Mouse (Mus musculus) MEL (cell line): Measurements from ENCODE around the gene Rnf213. TPM values are rescaled to one million over a fixed set of nuclear protein-coding genes. Genes with fewer than 3 reads are reported as not detected.

ENCODE experiments used
- DNase-seq: peaks from one replicate; pipeline ENCODE4 v3.0.0; 2011; ENCODE audit warnings: low read depth, low spot score
- H3K27ac ChIP-seq: 2 replicates; pipeline ENCODE4 v1.5.1; 2012; ENCODE audit warnings: low read depth, mild to moderate bottlenecking, control low read depth, low read length, moderate library complexity; ENCODE audit not compliant: control insufficient read depth
- H3K27me3 ChIP-seq, 2 experiments: fragments of 150-350 bp in 1 of 2; sonication (generic) in 1 of 2; 2 replicates each; pipeline ENCODE4 v1.6.1; 2012; ENCODE audit warnings: low read length in 2 of 2, mild to moderate bottlenecking in 2 of 2, improper control_type of control experiment in 1 of 2, moderate library complexity in 1 of 2; ENCODE audit not compliant: insufficient read depth in 2 of 2, control insufficient read depth in 1 of 2
- H3K36me3 ChIP-seq, 2 experiments: 2 replicates each; pipeline ENCODE4 v1.6.1; 2012 to 2014; ENCODE audit warnings: low read length in 2 of 2, improper control_type of control experiment in 1 of 2, inconsistent platforms in 1 of 2, mild to moderate bottlenecking in 1 of 2; ENCODE audit not compliant: insufficient read depth in 2 of 2, control insufficient read depth in 1 of 2
- H3K4me1 ChIP-seq, 2 experiments: fragments of 150-350 bp in 1 of 2; sonication (generic) in 1 of 2; 2 replicates each; pipeline ENCODE4 v1.6.1; 2012; ENCODE audit warnings: low read length in 2 of 2, improper control_type of control experiment in 1 of 2, mild to moderate bottlenecking in 1 of 2; ENCODE audit not compliant: insufficient read depth in 2 of 2, control insufficient read depth in 1 of 2
- H3K4me3 ChIP-seq, 2 experiments: fragments of 150-350 bp in 1 of 2; sonication (generic) in 1 of 2; 2 replicates each; pipeline ENCODE4 v1.5.1; 2012; ENCODE audit warnings: low read depth in 2 of 2, low read length in 2 of 2, mild to moderate bottlenecking in 2 of 2, moderate library complexity in 2 of 2, control low read depth in 1 of 2, improper control_type of control experiment in 1 of 2; ENCODE audit not compliant: control insufficient read depth in 1 of 2, insufficient read depth in 1 of 2
- H3K79me2 ChIP-seq: 2 replicates; pipeline ENCODE4 v1.6.1; 2012; ENCODE audit warnings: mild to moderate bottlenecking, low read length, moderate library complexity; ENCODE audit not compliant: control insufficient read depth, poor library complexity, insufficient read depth
- H3K9ac ChIP-seq: 2 replicates; pipeline ENCODE4 v1.6.1; 2012; ENCODE audit warnings: low read depth, mild to moderate bottlenecking, control low read depth, low read length, moderate library complexity; ENCODE audit not compliant: control insufficient read depth, poor library complexity, severe bottlenecking
- H3K9me3 ChIP-seq: fragments of 150-350 bp; sonication (generic); replicated peaks from 2 replicates; pipeline ENCODE4 v1.6.1; 2012; ENCODE audit warnings: mild to moderate bottlenecking, low read length, improper control_type of control experiment, moderate library complexity; ENCODE audit not compliant: insufficient read depth
- BHLHE40 ChIP-seq: IDR thresholded peaks from 2 replicates; pipeline ENCODE4 v1.6.1; 2012; ENCODE audit warnings: low read depth, mild to moderate bottlenecking, inconsistent platforms, low read length, improper control_type of control experiment, borderline replicate concordance
- CHD1 ChIP-seq: IDR thresholded peaks from 2 replicates; pipeline ENCODE4 v1.6.1; 2012; ENCODE audit warnings: low read depth, mild to moderate bottlenecking, inconsistent platforms, low read length, improper control_type of control experiment
- ELF1 ChIP-seq: IDR thresholded peaks from 2 replicates; pipeline ENCODE4 v1.6.1; 2014; ENCODE audit warnings: low read depth, mild to moderate bottlenecking, inconsistent platforms, low read length, improper control_type of control experiment, moderate library complexity
- EP300 ChIP-seq, 2 experiments: IDR thresholded peaks; 2 replicates each; pipeline ENCODE4 v1.6.1; 2011; ENCODE audit warnings: improper control_type of control experiment in 2 of 2, low read length in 2 of 2, low read depth in 1 of 2, mild to moderate bottlenecking in 1 of 2
- GABPA ChIP-seq: IDR thresholded peaks from 2 replicates; pipeline ENCODE4 v1.6.1; 2012; ENCODE audit warnings: low read depth, mild to moderate bottlenecking, inconsistent platforms, low read length, improper control_type of control experiment, moderate library complexity
- JUND ChIP-seq: IDR thresholded peaks from 2 replicates; pipeline ENCODE4 v1.6.1; 2011; ENCODE audit warnings: low read depth, mild to moderate bottlenecking, improper control_type of control experiment, low read length
- KAT2A ChIP-seq: conservative IDR thresholded peaks from 2 replicates; pipeline ENCODE4 v1.6.1; 2012; ENCODE audit warnings: low read depth, low read length, improper control_type of control experiment, inconsistent platforms
- MAFK ChIP-seq: IDR thresholded peaks from 2 replicates; pipeline ENCODE4 v1.6.1; 2011; ENCODE audit warnings: low read depth, mild to moderate bottlenecking, low read length, improper control_type of control experiment, borderline replicate concordance
- MAZ ChIP-seq: IDR thresholded peaks from 2 replicates; pipeline ENCODE4 v1.6.1; 2012; ENCODE audit warnings: low read depth, mild to moderate bottlenecking, inconsistent platforms, low read length, improper control_type of control experiment
- MXI1 ChIP-seq: IDR thresholded peaks from 2 replicates; pipeline ENCODE4 v1.6.1; 2011; ENCODE audit warnings: mild to moderate bottlenecking, low read depth, low read length, improper control_type of control experiment
- MYC ChIP-seq: IDR thresholded peaks from 2 replicates; pipeline ENCODE4 v1.6.1; 2011; ENCODE audit warnings: low read depth, mild to moderate bottlenecking, low read length, improper control_type of control experiment, moderate library complexity
- POLR2AphosphoS2 ChIP-seq: IDR thresholded peaks from 2 replicates; pipeline ENCODE4 v1.6.1; 2011; ENCODE audit warnings: low read length, improper control_type of control experiment
- POLR2AphosphoS5 ChIP-seq: IDR thresholded peaks from 2 replicates; pipeline ENCODE4 v1.6.1; 2012; ENCODE audit warnings: low read depth, borderline replicate concordance, mild to moderate bottlenecking, inconsistent platforms, low read length, moderate library complexity, mixed read lengths
- RAD21 ChIP-seq: IDR thresholded peaks from 2 replicates; pipeline ENCODE4 v1.6.1; 2011; ENCODE audit warnings: mild to moderate bottlenecking, low read depth, low read length, improper control_type of control experiment
- SMC3 ChIP-seq: IDR thresholded peaks from 2 replicates; pipeline ENCODE4 v1.6.1; 2011; ENCODE audit warnings: low read depth, low read length, improper control_type of control experiment
- TBP ChIP-seq: IDR thresholded peaks from 2 replicates; pipeline ENCODE4 v1.8.0; 2011; ENCODE audit warnings: low read depth, low read length, improper control_type of control experiment
- UBTF ChIP-seq: IDR thresholded peaks from 2 replicates; pipeline ENCODE4 v1.6.1; 2012; ENCODE audit warnings: low read depth, mild to moderate bottlenecking, inconsistent platforms, low read length, improper control_type of control experiment, moderate library complexity, borderline replicate concordance; ENCODE audit not compliant: insufficient read depth
- USF1 ChIP-seq: IDR thresholded peaks from 2 replicates; pipeline ENCODE4 v1.6.1; 2014; ENCODE audit warnings: low read depth, mild to moderate bottlenecking, inconsistent platforms, low read length, improper control_type of control experiment, moderate library complexity
- USF2 ChIP-seq, 2 experiments: IDR thresholded peaks; 2 replicates each; pipeline ENCODE4 v1.6.1; 2011 to 2012; ENCODE audit warnings: improper control_type of control experiment in 2 of 2, low read length in 2 of 2, borderline replicate concordance in 1 of 2, inconsistent platforms in 1 of 2, low read depth in 1 of 2, mild to moderate bottlenecking in 1 of 2; ENCODE audit not compliant: insufficient read depth in 1 of 2
- ZC3H11A ChIP-seq: IDR thresholded peaks from 2 replicates; pipeline ENCODE4 v1.6.1; 2012; ENCODE audit warnings: low read depth, mild to moderate bottlenecking, inconsistent platforms, low read length, improper control_type of control experiment
- ZNF384 ChIP-seq: IDR thresholded peaks from 2 replicates; pipeline ENCODE4 v1.6.1; 2012; ENCODE audit warnings: low read depth, mild to moderate bottlenecking, inconsistent platforms, low read length, improper control_type of control experiment
- polyA plus RNA-seq, 2 experiments: library from polyadenylated mRNA; stranded (reverse) in 1 of 2; unstranded in 1 of 2; fragments of >175 nt in 1 of 2; fragments of >200 nt in 1 of 2; gene quantifications; 2 replicates each; pipeline versions ENCODE4 v1.2.1 to v1.2.4; 2012; ENCODE audit warnings: low replicate concordance in 2 of 2, low read depth in 1 of 2; ENCODE audit not compliant: insufficient read length in 2 of 2, insufficient read depth in 1 of 2, missing spikeins in 1 of 2
- total RNA-seq: library from RNA; depleted of rRNA; stranded (reverse); fragments of 300-350 nt; gene quantifications from 2 replicates; pipeline ENCODE4 v1.2.3, GENCODE M21; 2012

Rnf213 gene
- total and polyA plus RNA-seq, 3 experiments = 10.7 to 11.6 TPM; not detected in 1

DNA sequence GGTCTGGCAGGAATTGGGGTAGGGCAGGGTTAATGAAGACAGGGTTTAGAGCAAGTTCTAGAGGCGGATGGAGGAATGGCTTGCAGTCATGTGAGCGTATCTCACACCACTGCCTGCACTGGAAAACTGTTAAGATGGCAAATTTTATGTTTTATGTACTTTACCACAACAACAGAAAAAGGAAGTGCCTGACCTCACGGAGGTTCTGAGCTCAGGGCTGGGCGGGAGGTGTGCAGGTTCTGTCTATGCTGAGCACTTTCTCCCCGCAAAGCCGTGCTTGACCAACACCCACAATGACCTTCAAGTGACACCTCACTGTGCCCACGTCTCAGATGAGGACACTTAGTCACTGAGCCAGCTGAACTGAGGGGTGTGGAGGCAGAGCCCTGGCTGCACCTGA lies 40.8 kb upstream of the Rnf213 start:
- TF ChIP-seq EP300 (IDR thresholded peaks at IDR 0.05; ENCODE audit: low read depth in 1 of 2, low read length in 2 of 2) (no peak), ELF1 (no peak), JUND (no peak), USF1 (peak; percentile 29; the same call in 1 of the 2 replicates), MYC (no peak), SMC3 (no peak), USF2 (IDR thresholded peaks at IDR 0.05; ENCODE audit: borderline replicate concordance in 1 of 2, insufficient read depth in 1 of 2, low read depth in 1 of 2, low read length in 2 of 2) (no peak)
- Histone ChIP-seq H3K9ac (no peak overlapping the region), H3K4me1 (peaks cover 5 to 18% of the 10 kb centered on the region in 2 experiments), H3K4me3 (no peak overlapping the region), H3K27me3 (peaks cover 2 to 4% of the 10 kb centered on the region in 2 experiments; a peak in 3 of 4 replicates), H3K36me3 (peaks cover 0 to 5% of the 10 kb centered on the region in 2 experiments; a peak in 2 of 4 replicates), H3K79me2 (no peaks in the 10 kb centered on the region), H3K9me3 (no peaks in the 10 kb centered on the region), H3K27ac (no peak overlapping the region)
- peak; percentile 42 for DNase-seq

- H3K27me3 ChIP-seq = peaks cover 2 to 4% of the 10 kb centered on the region in 2 experiments; a peak in 3 of 4 replicates
- no peak overlapping the region for H3K27ac ChIP-seq
Observed at GRCm38 (mm10) chr11:119353946-119354345, 39.0 kb upstream of the Rnf213 start.

GRCm38 (mm10) chr11:119354798-119355442 lies 38.0 kb upstream of the Rnf213 start:
- H3K4me3 ChIP-seq = peak overlapping the region in 1 of 2 experiments; percentile 18; a peak in 2 of 4 replicates
- DNase-seq = peak; percentile 97
- H3K9me3 ChIP-seq = no peaks in the 10 kb centered on the region
- H3K79me2 ChIP-seq = no peaks in the 10 kb centered on the region
- H3K27me3 ChIP-seq = peaks cover 2 to 4% of the 10 kb centered on the region in 2 experiments; a peak in 3 of 4 replicates
- peaks cover 0 to 5% of the 10 kb centered on the region in 2 experiments; a peak in 2 of 4 replicates for H3K36me3 ChIP-seq
- H3K9ac ChIP-seq = peak overlapping the region; percentile 4; the same call in 1 of the 2 replicates
- H3K27ac ChIP-seq = no peak overlapping the region
- peaks cover 5 to 11% of the 10 kb centered on the region in 2 experiments for H3K4me1 ChIP-seq
- TF ChIP-seq GABPA (no peak), EP300 (IDR thresholded peaks at IDR 0.05; ENCODE audit: low read depth in 1 of 2, low read length in 2 of 2) (peak; percentile 86 to 89), JUND (no peak), KAT2A (no peak), USF2 (IDR thresholded peaks at IDR 0.05; ENCODE audit: borderline replicate concordance in 1 of 2, insufficient read depth in 1 of 2, low read depth in 1 of 2, low read length in 2 of 2) (no peak), UBTF (no peak), TBP (0 out of 2 replicates have a peak, but pooled peaks have one; percentile 59), MXI1 (peak; percentile 77; the same call in 1 of the 2 replicates), USF1 (0 out of 2 replicates have a peak, but pooled peaks have one; percentile 7), MAFK (peak; percentile 87), CHD1 (no peak), SMC3 (no peak), BHLHE40 (peak; percentile 80), RAD21 (no peak), ZNF384 (no peak), POLR2AphosphoS5 (no peak), ELF1 (peak; percentile 83), MAZ (0 out of 2 replicates have a peak, but pooled peaks have one; percentile 31)

More at GRCm38 (mm10) chr11:119353946-119354345, 39.0 kb upstream of the Rnf213 start:
- H3K9ac ChIP-seq = no peak overlapping the region
- peaks cover 0 to 5% of the 10 kb centered on the region in 2 experiments; a peak in 2 of 4 replicates for H3K36me3 ChIP-seq
- H3K79me2 ChIP-seq = no peaks in the 10 kb centered on the region
- no peak overlapping the region for H3K4me3 ChIP-seq
- no peak for TF ChIP-seq ZNF384
- TF ChIP-seq POLR2AphosphoS5 = no peak
- no peak for TF ChIP-seq MXI1
- TF ChIP-seq ZC3H11A = no peak
- no peak for TF ChIP-seq ELF1
- no peak for TF ChIP-seq POLR2AphosphoS2
- H3K9me3 ChIP-seq = no peaks in the 10 kb centered on the region
- H3K4me1 ChIP-seq = peaks cover 5 to 11% of the 10 kb centered on the region in 2 experiments
- DNase-seq = no peak
